Mouse (Mus musculus): ENCODE measurements at regions not wholly inside any gene's neighbourhood (a gene's known extent, or its start where the extent isn't known, plus 50 kb on each side); places are given as distances from the start of the nearest gene placed in this dataset.
"Not testable (repeated sequence)": the region's sequence is repeated elsewhere in the genome, so short reads cannot be mapped to it uniquely, and the experiment has no call there.

- 59% methylated on average over 2 of the region's 2 CpGs for WGBS
- no peak for TF ChIP-seq CTCF (IDR thresholded peaks at IDR 0.05; ENCODE audit: low read depth)
- Histone ChIP-seq H3K9ac (replicated peaks; ENCODE audit: low read length) (no peak overlapping the region), H3K4me3 (ENCODE audit: low read length) (no peak overlapping the region), H3K36me3 (ENCODE audit: insufficient read depth, low read length) (no peaks in the 10 kb centered on the region), H3K4me2 (ENCODE audit: low read depth, low read length) (no peak overlapping the region), H3K27ac (no peak overlapping the region), H3K27me3 (ENCODE audit: insufficient read depth, low read length) (no peaks in the 10 kb centered on the region), H3K9me3 (ENCODE audit: low read length) (no peaks in the 10 kb centered on the region), H3K4me1 (ENCODE audit: insufficient read depth, low read length) (no peaks in the 10 kb centered on the region)
- DNase-seq (ENCODE audit: low spot score): no peak
- no peak for ATAC-seq
Observed at GRCm38 (mm10) chr6:60657117-60657911, 172.3 kb downstream of the Snca start.

GRCm38 (mm10) chr6:60646983-60647617 lies 182.6 kb downstream of the Snca start:
- H3K27ac ChIP-seq; H3K4me2 ChIP-seq (ENCODE audit: low read depth, low read length); H3K36me3 ChIP-seq (ENCODE audit: insufficient read depth, low read length); H3K27me3 ChIP-seq (ENCODE audit: insufficient read depth, low read length); H3K9ac ChIP-seq (replicated peaks; ENCODE audit: low read length); DNase-seq (ENCODE audit: low spot score); H3K4me1 ChIP-seq (ENCODE audit: insufficient read depth, low read length); ATAC-seq; H3K9me3 ChIP-seq (ENCODE audit: low read length); H3K4me3 ChIP-seq (ENCODE audit: low read length): not testable (repeated sequence)
- 62% methylated on average over 2 of the region's 2 CpGs for WGBS

- Histone ChIP-seq H3K36me3 (ENCODE audit: insufficient read depth, low read length) (no peaks in the 10 kb centered on the region), H3K4me2 (ENCODE audit: low read depth, low read length) (no peak overlapping the region), H3K27me3 (ENCODE audit: insufficient read depth, low read length) (no peaks in the 10 kb centered on the region)
Observed at GRCm38 (mm10) chr6:60642251-60642650, 187.4 kb downstream of the Snca start.

GRCm38 (mm10) chr6:60616313-60616712 lies 213.3 kb downstream of the Snca start:
- no peak for TF ChIP-seq CTCF (IDR thresholded peaks at IDR 0.05; ENCODE audit: low read depth)
- H3K27me3 ChIP-seq (ENCODE audit: insufficient read depth, low read length): no peaks in the 10 kb centered on the region
- DNase-seq (ENCODE audit: low spot score) (no peak), ATAC-seq (no peak)
- H3K9ac ChIP-seq (replicated peaks; ENCODE audit: low read length): no peak overlapping the region
- no peaks in the 10 kb centered on the region for H3K4me1 ChIP-seq (ENCODE audit: insufficient read depth, low read length)
- H3K36me3 ChIP-seq (ENCODE audit: insufficient read depth, low read length): no peaks in the 10 kb centered on the region
- no peak overlapping the region for H3K27ac ChIP-seq
- H3K4me2 ChIP-seq (ENCODE audit: low read depth, low read length): no peak overlapping the region
- no peak overlapping the region for H3K4me3 ChIP-seq (ENCODE audit: low read length)
- no peaks in the 10 kb centered on the region for H3K9me3 ChIP-seq (ENCODE audit: low read length)

More at GRCm38 (mm10) chr6:60642251-60642650, 187.4 kb downstream of the Snca start:
- DNase-seq (ENCODE audit: low spot score) (no peak), ATAC-seq (no peak)
- Histone ChIP-seq H3K4me1 (ENCODE audit: insufficient read depth, low read length) (no peaks in the 10 kb centered on the region), H3K9me3 (ENCODE audit: low read length) (no peaks in the 10 kb centered on the region), H3K4me3 (ENCODE audit: low read length) (no peak overlapping the region), H3K9ac (replicated peaks; ENCODE audit: low read length) (no peak overlapping the region), H3K27ac (no peak overlapping the region)
- no peak for TF ChIP-seq CTCF (IDR thresholded peaks at IDR 0.05; ENCODE audit: low read depth)
- WGBS: 61% methylated on average over 2 of the region's 2 CpGs

- no peak for TF ChIP-seq CTCF (IDR thresholded peaks at IDR 0.05; ENCODE audit: low read depth)
- Histone ChIP-seq H3K4me2 (ENCODE audit: low read depth, low read length) (no peak overlapping the region), H3K36me3 (ENCODE audit: insufficient read depth, low read length) (no peaks in the 10 kb centered on the region), H3K4me1 (ENCODE audit: insufficient read depth, low read length) (no peaks in the 10 kb centered on the region), H3K9me3 (ENCODE audit: low read length) (no peaks in the 10 kb centered on the region), H3K4me3 (ENCODE audit: low read length) (no peak overlapping the region), H3K27me3 (ENCODE audit: insufficient read depth, low read length) (no peaks in the 10 kb centered on the region), H3K27ac (no peak overlapping the region), H3K9ac (replicated peaks; ENCODE audit: low read length) (no peak overlapping the region)
- DNase-seq (ENCODE audit: low spot score): no peak
- ATAC-seq: no peak
Observed at GRCm38 (mm10) chr6:60600201-60600600, 229.5 kb downstream of the Snca start.

DNA sequence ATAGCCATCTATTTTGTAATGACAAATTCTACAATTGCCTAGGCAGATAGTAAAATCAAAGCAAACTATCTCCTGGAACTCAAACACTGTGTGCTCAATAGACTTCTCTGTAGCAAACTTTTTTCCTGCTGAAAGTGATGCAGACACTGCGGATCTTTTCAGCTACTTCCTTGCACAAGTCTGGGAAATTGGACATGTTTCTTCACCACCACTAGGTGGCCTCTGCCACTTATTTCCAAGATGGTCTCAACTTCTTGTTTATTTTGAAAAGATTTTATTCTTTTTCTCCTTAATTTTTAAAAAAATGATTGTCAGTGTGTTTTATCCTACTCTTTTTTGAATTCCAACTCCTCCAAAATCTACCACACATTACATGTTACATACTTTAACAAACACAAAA lies 265.4 kb downstream of the Snca start:
- no peaks in the 10 kb centered on the region for H3K27me3 ChIP-seq (ENCODE audit: insufficient read depth, low read length)
- no peaks in the 10 kb centered on the region for H3K4me1 ChIP-seq (ENCODE audit: insufficient read depth, low read length)
- H3K4me3 ChIP-seq (ENCODE audit: low read length): no peak overlapping the region
- no peak overlapping the region for H3K9ac ChIP-seq (replicated peaks; ENCODE audit: low read length)
- no peaks in the 10 kb centered on the region for H3K9me3 ChIP-seq (ENCODE audit: low read length)
- no peak overlapping the region for H3K4me2 ChIP-seq (ENCODE audit: low read depth, low read length)
- no peaks in the 10 kb centered on the region for H3K36me3 ChIP-seq (ENCODE audit: insufficient read depth, low read length)
- no peak overlapping the region for H3K27ac ChIP-seq
- ATAC-seq (no peak), DNase-seq (ENCODE audit: low spot score) (peak; percentile 57)
- peak; percentile 72 for TF ChIP-seq CTCF (IDR thresholded peaks at IDR 0.05; ENCODE audit: low read depth)
- 63% methylated on average over 1 of the region's 1 CpGs for WGBS
